Mouse (Mus musculus) hindbrain, embryonic 12.5 days (tissue): ENCODE results near the gene Pcif1. TPM values are rescaled to one million over a fixed set of nuclear protein-coding genes. Genes with fewer than 3 reads are reported as not detected.

ENCODE experiments used
- ATAC-seq: fragments of 200-750 bp; cut with Nextera tagmentation; 2 replicates; pipeline ENCODE4 v1.8.0; 2017; ENCODE audit warnings: moderate TSS enrichment; ENCODE audit not compliant: low FRiP score
- H3K27ac ChIP-seq: fragments of 300-500 bp; sonication (generic); 2 replicates; pipeline ENCODE4 v1.5.1; 2016; ENCODE audit warnings: mild to moderate bottlenecking
- H3K27me3 ChIP-seq: fragments of 300-500 bp; sonication (generic); 2 replicates; pipeline ENCODE4 v1.6.1; 2016; ENCODE audit warnings: mild to moderate bottlenecking
- H3K36me3 ChIP-seq: fragments of 300-500 bp; sonication (generic); 2 replicates; pipeline ENCODE4 v1.6.1; 2016; ENCODE audit warnings: mild to moderate bottlenecking
- H3K4me1 ChIP-seq: fragments of 300-500 bp; sonication (generic); 2 replicates; pipeline ENCODE4 v1.6.1; 2016
- H3K4me2 ChIP-seq: fragments of 300-500 bp; sonication (generic); replicated peaks from 2 replicates; pipeline ENCODE4 v1.6.1; 2016; ENCODE audit warnings: mild to moderate bottlenecking
- H3K4me3 ChIP-seq: fragments of 300-500 bp; sonication (generic); 2 replicates; pipeline ENCODE4 v1.5.1; 2016; ENCODE audit warnings: mild to moderate bottlenecking
- H3K9ac ChIP-seq: fragments of 300-500 bp; sonication (generic); 2 replicates; pipeline ENCODE4 v1.6.1; 2016; ENCODE audit warnings: mild to moderate bottlenecking, moderate library complexity
- H3K9me3 ChIP-seq: fragments of 300-500 bp; sonication (generic); replicated peaks from 2 replicates; pipeline ENCODE4 v1.6.1; 2016; ENCODE audit warnings: mild to moderate bottlenecking
- WGBS: fragments of 180-500 bp; shearing (Covaris S2); methylation state at CpG from one replicate; pipeline ENCODE4 v1.1.7; 2016; 5-methylcytosine and 5-hydroxymethylcytosine counted together
- polyA plus RNA-seq: library from polyadenylated mRNA; unstranded; fragments of >200 nt; fragmentation: Nextera tagmentation; extraction: Ambion mirVana; gene quantifications from 2 replicates; pipeline ENCODE4 v1.2.1, GENCODE M21; 2016

Gene Pcif1
- polyA plus RNA-seq, 1 experiment from 2014 or later: 85.2 TPM

DNA sequence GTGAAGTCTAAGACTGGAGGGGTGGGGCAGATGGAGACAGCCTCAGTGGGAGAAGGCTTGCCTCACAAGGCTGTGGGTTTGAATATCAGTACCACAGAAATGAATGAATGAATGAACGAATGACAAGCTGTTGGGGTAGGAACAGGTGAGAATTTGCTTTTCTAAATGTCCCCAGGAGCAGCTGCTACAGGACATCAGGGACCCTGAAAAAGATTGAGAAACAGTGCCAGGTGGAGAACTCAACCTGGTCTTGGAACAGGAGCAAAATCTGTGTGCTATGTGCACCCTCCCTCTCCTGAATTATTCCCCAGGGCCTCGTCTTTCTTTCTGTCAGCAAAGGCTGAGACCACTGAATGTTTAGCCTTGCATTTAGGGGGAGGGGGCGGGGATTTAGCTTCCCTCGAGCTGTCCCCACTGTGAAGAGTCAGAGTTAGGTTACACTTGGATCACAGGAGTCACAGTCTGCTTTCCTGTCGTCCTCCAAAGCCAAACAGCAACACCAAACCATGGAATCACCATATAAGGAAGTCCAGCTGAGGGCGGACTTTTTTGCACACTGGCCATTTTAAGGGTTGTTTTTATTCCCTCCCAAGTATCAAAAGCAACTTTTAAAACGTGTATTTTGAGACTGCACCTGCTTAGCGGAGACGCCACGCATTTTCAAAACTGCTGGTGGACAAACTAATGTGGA lies 61.2 kb downstream of the Pcif1 start, which contains the start of gene Mmp9:
Mmp9 (plus strand) TSS at position 641 of the 691 bp plus-strand sequence.
- H3K9ac ChIP-seq: no peak within 1 kb of the TSS
- peaks cover 29% of the 10 kb centered on the region for H3K4me1 ChIP-seq
- no peak within 1 kb of the TSS for H3K27ac ChIP-seq
- H3K9me3 ChIP-seq: no peaks in the 10 kb centered on the region
- ATAC-seq: no peak
- no peaks in the 10 kb centered on the region for H3K36me3 ChIP-seq
- H3K27me3 ChIP-seq: peaks cover 49% of the 10 kb centered on the region
- 20% methylated on average over 10 of the region's 10 CpGs for WGBS
- H3K4me3 ChIP-seq: no peak within 1 kb of the TSS
- H3K4me2 ChIP-seq: peak within 1 kb of the TSS; percentile 67

DNA sequence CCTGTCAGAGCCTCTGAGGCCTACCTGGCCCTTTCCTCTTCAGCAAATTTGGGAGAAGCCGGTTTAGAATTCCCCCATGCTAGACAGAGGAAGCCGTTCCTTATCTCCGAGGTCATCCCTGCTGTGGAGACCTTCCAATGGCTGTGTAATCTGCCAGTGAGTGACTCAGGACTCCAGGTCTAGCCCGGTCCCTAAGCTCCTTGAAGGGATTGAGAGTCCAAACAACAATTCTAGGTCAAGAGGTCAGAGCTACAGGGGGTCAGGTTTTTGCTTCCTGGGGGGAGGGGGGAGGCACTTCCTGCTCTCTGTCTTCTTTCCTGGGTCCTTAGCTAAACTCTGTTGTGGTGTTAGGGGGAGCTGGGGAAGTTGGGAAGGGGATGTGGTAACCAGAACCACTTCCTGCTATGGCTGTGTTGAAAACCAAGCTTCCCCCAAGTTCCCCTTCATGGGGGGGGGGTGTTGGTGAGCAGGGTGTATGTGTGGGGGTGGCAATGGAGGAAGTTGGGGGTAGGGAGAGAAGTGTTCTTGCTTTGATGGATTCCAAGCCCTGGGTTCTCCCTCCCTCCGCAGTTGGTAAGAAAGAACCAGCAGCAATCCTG lies 63.7 kb downstream of the Pcif1 start:
- WGBS: 18% methylated on average over 5 of the region's 5 CpGs
- Histone ChIP-seq H3K9ac (no peak overlapping the region), H3K36me3 (no peaks in the 10 kb centered on the region), H3K4me1 (peaks cover 29% of the 10 kb centered on the region), H3K4me3 (no peak overlapping the region), H3K27ac (no peak overlapping the region), H3K27me3 (peaks cover 52% of the 10 kb centered on the region), H3K4me2 (no peak overlapping the region), H3K9me3 (no peaks in the 10 kb centered on the region)
- ATAC-seq: no peak

Other genes with a start within 250 kb of the Pcif1 start
- gene Wfdc16, start 240.5 kb upstream of the Pcif1 start, polyA plus RNA-seq: not detected in 2 replicates
- not detected in 2 replicates for gene Wfdc10, start 223.3 kb upstream of the Pcif1 start, polyA plus RNA-seq
- not detected in 2 replicates for gene Wfdc9, start 222.7 kb upstream of the Pcif1 start, polyA plus RNA-seq
- gene Wfdc11, start 205.2 kb upstream of the Pcif1 start, polyA plus RNA-seq: not detected in 2 replicates
- not detected in 2 replicates for gene Wfdc13, start 194.2 kb upstream of the Pcif1 start, polyA plus RNA-seq
- not detected in 2 replicates for gene Spint4, start 180.8 kb upstream of the Pcif1 start, polyA plus RNA-seq
- gene Spint5, start 164.0 kb upstream of the Pcif1 start, polyA plus RNA-seq: not detected in 2 replicates
- 1.0 and 1.2 TPM in 2 replicates for gene Wfdc3, start 133.4 kb upstream of the Pcif1 start, polyA plus RNA-seq
- 85.3 and 89.7 TPM in 2 replicates for gene Dnttip1, start 133.3 kb upstream of the Pcif1 start, polyA plus RNA-seq
- gene Ube2c, start 109.4 kb upstream of the Pcif1 start, polyA plus RNA-seq: 296 and 341 TPM in 2 replicates
- gene Tnnc2, start 99.3 kb upstream of the Pcif1 start, polyA plus RNA-seq: 4.9 and 31.3 TPM in 2 replicates
- 15.0 and 15.7 TPM in 2 replicates for gene Snx21, start 93.5 kb upstream of the Pcif1 start, polyA plus RNA-seq
- gene Acot8, start 74.4 kb upstream of the Pcif1 start, polyA plus RNA-seq: 15.3 and 17.0 TPM in 2 replicates
- 11.9 and 12.2 TPM in 2 replicates for gene Zswim3, start 74.2 kb upstream of the Pcif1 start, polyA plus RNA-seq
- gene Zswim1, start 56.6 kb upstream of the Pcif1 start, polyA plus RNA-seq: 21.4 and 22.3 TPM in 2 replicates
- gene Spata25, start 50.8 kb upstream of the Pcif1 start, polyA plus RNA-seq: not detected in 2 replicates
- gene Ctsa, start 46.4 kb upstream of the Pcif1 start, polyA plus RNA-seq: 108 and 112 TPM in 2 replicates
- 5.5 and 6.1 TPM in 2 replicates for gene Neurl2, start 45.8 kb upstream of the Pcif1 start, polyA plus RNA-seq
- gene Pltp, start 21.6 kb upstream of the Pcif1 start, polyA plus RNA-seq: 77.3 and 78.5 TPM in 2 replicates
- gene Zfp335, start 32.5 kb downstream of the Pcif1 start, polyA plus RNA-seq: 17.3 and 18.2 TPM in 2 replicates
- 5.7 and 7.2 TPM in 2 replicates for gene Mmp9, start 61.5 kb downstream of the Pcif1 start, polyA plus RNA-seq
- gene Slc12a5, start 81.5 kb downstream of the Pcif1 start, polyA plus RNA-seq: 12.7 and 16.1 TPM in 2 replicates
- 126 and 129 TPM in 2 replicates for gene Ncoa5, start 155.6 kb downstream of the Pcif1 start, polyA plus RNA-seq
- gene Cd40, start 176.3 kb downstream of the Pcif1 start, polyA plus RNA-seq: 5.4 and 6.8 TPM in 2 replicates
- gene 1700025C18Rik, start 211.4 kb downstream of the Pcif1 start, polyA plus RNA-seq: not detected in 2 replicates